Mouse (Mus musculus) kidney, adult 11 months (tissue): ENCODE data around the gene Mrpl44.

ENCODE experiments used
- DNase-seq: peaks from one replicate; pipeline ENCODE4 v3.0.0; 2022

The Mrpl44 gene

DNA sequence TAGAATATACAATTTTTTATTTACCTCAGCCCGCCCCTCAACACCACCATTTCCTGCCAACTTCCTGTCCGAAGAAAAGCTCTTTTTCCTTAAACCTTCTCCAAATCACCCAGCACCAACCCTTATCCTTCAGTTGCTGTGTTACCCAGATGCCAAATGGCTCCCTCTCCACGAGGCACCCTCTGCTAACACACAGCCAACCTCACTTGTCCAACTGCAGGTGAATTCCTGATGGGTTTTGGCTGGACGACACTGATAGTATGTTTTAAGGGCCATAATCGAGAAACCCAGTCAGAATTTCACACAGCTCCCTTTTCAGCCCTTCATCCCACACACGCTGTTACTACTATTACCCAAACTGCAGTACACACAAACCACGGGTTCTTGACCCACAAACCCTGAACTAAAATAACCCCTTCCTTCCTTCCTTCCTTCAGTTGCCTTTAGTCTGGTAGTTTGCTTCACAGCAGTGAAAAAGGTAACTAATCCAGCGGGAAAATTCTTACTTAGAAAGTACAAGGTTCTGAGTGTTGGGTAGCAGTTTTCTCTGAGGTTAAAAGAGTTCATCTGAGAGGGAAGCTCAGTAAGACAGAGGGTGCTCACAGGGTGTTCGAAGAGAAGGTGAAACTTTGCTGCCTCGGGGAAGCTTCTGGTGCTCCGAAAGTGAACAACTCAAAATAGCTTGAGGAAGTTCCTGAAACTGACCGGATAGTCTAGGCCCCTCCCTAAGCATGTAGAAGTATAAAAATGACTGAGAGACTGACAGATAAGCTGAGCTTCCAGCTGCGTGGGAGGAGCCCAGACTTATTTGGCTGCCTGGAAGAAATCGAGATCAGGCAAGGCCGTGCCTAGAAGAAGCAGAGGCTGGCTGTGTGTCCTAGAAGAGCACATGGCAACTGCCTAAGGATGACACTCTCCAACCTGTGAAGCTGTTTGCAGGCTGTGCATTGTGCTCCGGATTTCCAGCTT lies 13.3 kb upstream of the Mrpl44 start:
- DNase-seq: no peak

DNA sequence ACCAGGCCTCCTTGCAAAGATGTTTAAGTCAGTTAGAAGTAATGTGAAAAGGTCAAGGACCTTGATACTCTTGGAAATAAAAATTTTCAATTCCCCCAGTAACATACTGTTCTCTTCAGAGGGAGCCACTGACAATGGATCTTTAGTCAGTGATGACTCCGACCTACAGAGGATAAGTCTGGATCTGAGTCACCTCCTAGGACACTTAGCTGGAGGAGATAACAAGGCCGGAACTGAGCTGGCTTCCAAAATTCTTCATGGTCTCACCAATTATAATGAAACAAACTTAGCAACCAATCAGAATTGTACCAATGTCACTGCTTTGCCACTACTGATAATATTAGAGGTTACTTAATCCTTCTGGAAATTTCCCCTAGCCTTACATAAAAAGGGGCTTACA lies 11.8 kb upstream of the Mrpl44 start:
- DNase-seq: no peak

DNA sequence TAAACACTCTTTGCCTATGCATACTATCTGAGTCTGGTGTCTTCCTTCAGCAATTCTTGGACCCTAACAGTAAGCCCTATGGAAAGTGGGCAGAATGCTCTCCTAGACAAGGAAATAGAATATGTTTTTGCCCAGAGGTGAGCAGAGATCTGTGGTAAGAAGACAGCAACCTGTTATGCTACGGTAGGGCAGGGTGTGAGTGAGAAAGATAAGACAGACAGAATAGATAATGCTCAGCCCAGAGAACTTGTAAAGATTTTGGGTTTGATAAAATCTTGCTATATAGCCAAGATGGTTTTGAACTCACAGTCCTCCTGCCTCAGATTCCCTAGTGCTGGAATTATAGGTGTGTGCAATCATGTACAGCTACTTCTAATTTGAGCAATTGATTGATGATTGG lies 11.3 kb upstream of the Mrpl44 start:
- DNase-seq: no peak

DNA sequence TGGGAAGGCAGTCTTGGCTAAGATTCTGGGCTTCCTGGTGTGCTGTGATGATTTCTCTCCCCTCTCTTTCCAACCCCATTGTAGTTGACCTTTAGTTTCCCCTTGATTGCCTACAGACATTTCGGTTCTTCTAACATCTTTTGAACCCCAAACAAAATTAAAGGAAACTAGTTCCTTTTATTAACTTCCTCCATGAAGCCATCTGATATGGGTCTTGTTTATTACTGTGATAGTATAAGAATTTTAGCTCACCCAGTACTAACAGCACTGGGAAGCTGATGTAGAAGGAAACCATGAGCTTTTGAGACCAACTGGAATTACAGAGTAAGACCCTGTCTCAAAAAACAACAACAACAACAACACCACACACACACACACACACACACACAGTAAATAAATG lies 7.6 kb upstream of the Mrpl44 start:
- DNase-seq: no peak

DNA sequence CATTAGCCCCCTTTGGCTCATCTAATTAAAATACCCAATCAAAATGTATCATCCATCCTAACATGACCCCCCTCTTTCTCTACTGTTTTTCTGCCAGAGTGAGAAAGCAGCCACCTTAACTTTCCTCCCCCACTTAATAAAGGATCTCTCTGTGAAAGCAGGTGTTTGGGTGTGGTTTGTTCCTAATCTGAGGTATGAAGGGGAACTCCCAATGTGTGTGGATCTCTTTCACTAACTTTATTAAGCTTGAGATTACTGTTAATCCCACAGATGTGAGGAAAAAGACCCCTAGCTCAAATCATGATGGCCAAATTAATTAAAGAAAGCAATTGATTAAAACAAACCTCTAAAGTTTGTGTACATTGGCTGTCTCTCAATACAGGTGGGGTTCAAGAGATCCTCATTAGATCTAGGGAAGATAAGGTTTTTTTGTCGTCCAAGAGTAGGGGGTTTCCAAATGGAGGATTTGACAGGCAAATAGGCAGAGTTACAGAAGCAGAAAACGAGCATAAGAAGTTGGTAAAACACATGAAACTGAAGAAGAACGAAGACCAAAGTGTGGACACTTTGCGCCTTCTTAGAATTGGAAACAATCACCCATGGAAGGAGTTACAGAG lies 1.5 kb upstream of the Mrpl44 start:
- no peak for DNase-seq

DNA sequence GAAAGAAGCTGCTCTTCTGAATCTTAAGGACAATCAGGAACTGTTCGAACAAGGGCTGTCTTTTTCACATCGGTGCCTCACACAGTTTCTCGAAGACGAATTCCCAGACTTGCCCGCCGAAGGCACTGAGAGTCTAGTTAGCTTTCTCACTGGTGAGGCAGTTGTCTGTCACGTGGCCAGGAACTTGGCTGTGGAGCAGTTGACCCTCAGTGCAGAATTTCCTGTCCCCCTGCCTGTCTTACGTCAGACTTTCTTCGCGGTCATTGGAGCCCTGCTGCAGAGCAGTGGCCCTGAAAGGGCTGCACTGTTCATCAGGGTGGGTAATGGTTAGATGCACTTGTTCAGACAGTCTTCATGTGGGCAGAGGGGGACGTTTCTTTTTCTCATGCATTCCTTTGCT lies 2.2 kb downstream of the Mrpl44 start:
- no peak for DNase-seq

DNA sequence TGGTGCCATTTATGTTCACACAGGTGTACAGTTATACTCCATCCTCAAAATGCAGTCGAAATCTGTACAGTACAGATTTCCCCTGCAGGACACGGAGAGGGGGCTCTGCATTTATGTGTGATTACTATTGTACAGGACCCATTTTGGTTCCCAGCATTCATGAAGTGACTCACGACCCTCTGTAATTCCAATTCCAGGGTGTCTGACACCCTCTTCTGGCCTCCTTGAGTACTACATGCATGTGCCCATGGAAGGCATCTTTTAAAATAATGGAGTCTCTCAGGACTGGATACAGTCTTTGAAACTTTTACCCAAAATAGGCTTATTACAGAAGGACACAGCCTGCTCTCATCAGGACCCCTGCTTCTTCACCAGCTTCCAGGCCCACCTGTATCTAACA lies 6.6 kb downstream of the Mrpl44 start:
- no peak for DNase-seq

DNA sequence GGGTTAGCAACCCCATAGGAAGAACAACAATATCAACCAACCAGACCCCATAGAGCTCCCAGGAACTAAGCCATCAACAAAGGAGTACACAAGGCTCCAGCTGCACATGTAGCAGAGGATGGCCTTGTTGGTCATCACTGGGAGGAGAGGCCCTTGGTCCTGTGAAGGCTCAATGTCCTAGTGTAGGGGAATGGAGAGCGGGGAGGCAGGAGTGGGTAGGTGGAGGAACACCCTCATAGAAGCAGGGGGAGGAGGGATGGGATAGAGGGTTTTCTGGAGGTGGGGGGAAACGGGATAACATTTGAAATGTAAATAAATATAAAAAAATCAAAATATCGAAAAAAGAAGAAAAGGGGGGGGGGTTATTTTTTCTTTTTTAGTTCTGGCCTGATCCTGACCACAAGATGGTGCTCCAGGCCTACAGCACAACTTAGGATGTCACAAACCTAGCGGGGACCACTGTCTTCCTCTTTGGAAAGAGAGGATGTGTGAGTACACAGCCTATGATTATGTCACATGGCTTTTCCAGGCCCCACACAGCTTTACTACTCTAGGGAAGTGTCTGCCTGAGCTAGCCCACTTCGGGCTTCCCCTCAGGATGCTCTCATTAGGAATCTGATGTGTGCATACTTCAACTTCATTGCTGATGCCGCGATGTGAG lies 10.6 kb downstream of the Mrpl44 start:
- DNase-seq: no peak

DNA sequence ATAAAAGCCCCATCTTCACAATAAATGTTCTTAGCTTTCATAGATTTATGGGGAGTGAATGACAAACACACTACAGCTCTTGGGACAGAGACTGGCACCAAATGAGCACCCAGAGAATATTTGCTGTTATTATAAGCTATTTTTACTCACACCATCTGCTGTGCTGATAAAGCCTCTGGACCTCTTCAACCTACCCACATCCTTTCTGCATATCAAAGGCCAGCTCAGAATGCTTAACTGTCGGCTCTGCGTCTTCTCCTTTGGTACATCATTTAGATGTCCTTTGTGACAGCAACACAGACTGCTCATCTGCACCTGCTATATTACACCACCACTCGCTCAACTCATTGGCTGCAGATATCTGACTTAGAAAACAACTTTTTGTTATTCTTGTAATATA lies 21.3 kb downstream of the Mrpl44 start:
- no peak for DNase-seq

DNA sequence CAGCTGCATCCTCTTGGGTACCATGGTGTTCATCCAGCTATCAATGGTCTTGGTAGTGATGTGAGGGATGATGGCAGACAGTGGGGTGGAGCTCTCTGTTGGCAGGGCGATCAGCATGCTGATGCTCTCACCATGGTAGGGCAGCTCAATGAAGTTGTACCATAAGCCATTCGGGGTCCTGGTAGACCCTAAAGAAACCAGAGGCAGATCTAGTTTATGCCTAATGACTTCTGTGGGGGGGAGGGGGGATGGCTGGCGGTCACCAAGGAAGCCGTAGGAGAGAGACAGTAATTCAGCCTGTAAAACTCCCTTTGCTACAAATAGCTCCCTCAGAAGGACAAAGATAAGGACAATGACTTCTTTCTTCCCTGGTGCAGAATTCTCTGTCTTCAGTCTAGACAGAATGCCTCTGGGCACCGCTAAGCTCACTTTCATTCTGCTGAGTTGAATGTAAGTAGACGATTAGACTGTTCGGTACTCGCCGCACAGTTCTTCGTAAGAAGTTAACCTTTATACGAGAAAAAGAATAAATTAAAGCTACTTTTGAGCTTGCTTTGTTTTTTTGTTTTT lies 27.1 kb downstream of the Mrpl44 start:
- DNase-seq: no peak

DNA sequence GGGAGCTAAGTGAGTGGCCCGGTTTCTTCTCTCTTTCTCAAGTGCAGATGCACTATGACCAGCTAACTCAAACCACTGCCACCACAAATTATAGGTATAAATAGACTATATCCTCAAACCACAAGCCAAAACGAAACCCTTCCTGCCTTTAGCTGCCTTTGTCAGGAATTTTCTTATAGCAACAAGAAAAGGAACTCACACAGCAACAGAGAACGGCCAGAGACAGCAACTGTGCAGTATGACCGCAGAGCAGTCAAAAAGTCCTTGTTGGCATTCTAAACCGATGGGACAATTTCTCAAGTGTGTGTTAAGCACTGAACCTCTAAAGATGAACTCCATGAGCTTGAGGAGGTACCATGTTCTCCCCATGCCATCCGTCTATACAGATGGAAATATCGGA lies 27.8 kb downstream of the Mrpl44 start:
- DNase-seq: no peak

DNA sequence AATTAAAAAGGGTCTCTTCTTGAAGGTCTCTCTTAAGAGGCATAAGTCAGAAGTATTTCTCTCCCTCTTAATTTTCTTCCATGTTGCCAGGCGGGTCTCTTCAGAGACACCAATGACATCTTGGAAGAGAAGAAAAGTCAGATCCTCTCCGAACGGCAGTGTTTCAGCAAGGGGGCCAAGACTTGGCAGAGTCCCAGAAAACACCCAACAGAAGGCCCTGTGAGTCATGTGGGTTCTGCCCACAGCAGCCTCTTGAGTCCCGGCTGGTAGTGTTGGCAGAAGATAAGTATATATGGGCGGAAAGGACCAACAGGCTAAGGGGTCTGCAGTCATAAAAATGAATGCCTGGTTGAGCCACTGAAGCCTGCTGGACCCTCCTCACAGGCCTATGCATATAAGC lies 31.0 kb downstream of the Mrpl44 start:
- no peak for DNase-seq

DNA sequence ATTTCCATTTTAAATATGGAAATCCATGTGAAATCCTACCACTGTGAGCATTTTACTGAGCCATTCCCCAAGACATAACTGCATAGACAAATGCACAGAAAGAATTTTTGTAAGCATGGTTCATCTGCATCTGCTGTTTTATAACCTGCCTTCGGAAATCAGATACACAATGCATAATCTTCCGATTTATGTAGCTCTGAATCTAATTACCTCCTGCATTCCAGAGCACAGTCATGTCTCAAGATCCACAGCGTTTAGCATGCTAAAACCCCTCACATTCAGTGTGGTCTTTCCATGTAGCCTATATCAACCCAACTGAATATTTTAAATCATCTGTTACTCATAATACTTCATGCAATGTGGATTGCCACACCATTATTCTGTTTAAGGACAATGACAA lies 33.6 kb downstream of the Mrpl44 start:
- no peak for DNase-seq

DNA sequence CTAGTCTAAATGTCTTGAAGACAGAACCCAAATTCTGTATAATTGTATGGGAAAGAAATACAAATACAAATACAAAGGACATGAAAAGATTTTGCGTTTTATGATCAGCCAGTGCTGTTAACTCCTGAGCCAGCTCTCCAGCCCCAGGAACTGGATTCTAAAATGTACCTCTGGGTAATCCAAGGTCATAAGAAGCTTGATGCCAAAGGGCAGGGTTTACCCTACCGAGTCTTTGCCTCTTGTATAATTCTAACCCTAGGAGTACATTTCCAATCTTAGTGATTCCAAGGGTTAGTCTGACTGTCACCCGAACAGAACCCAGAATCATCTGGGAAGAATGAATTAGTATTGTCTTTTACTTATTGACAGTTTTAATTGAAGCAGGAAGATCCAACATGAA lies 39.6 kb downstream of the Mrpl44 start:
- no peak for DNase-seq

DNA sequence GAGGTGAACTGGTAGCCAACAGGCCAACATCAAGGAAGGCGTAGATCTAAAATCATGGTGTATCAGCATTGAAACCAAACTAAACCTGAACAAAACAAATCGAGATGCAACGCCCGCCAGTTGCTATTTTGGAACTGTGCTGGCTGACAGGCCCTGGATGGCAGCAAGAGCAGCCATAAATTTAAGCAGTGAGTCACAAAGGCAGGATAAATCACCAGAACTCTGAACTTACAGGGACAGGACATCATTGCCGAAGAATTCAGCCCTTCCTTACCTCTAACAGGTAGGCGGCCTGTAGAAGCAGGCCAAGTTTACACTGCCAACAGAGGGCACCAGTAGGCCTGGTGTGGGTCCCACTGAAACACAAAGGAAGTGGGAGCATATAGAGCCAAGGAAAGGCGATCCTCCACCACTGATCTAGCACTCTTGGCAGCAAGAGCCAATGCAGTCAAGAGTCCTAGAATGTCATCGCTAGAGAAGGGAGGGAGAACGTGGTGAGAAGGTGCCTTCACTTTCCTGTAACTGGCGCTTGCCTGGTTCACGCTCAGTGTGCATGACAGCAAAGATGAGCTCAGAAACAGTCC lies 43.6 kb downstream of the Mrpl44 start:
- no peak for DNase-seq

DNA sequence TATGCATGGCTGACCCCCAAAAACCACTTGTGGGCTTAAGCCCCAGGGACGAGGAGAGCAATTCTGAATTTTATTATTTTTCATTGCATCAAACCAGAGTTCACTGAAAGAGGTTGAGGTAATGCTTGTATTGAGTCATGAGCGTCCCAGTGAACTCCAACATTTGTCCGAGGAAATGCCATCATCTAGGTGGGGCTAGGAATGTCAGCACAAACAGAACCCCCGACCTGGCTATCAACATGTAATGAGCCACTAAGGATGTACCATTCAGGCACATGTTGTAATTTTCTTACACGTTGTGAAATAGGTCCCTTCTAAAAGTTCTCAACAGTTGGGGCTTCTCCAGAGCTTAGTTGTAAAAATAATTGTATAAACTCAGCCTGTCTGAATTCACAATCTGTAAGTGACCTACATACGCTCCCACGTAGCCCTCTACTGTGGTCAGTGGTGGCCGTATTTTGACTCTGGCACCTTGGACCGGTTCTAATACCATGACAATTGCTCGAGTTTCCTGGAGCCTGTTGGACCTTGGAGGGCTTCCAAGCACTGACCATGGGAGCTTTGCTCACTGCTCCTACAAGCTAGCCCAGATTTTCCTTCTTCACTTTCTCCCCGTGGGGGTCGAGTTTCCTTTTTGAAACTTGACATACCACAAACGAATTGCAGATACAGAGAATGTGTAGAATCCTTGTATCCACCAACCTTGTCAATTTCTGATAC lies 47.1 kb downstream of the Mrpl44 start:
- peak; percentile 23 for DNase-seq

DNA sequence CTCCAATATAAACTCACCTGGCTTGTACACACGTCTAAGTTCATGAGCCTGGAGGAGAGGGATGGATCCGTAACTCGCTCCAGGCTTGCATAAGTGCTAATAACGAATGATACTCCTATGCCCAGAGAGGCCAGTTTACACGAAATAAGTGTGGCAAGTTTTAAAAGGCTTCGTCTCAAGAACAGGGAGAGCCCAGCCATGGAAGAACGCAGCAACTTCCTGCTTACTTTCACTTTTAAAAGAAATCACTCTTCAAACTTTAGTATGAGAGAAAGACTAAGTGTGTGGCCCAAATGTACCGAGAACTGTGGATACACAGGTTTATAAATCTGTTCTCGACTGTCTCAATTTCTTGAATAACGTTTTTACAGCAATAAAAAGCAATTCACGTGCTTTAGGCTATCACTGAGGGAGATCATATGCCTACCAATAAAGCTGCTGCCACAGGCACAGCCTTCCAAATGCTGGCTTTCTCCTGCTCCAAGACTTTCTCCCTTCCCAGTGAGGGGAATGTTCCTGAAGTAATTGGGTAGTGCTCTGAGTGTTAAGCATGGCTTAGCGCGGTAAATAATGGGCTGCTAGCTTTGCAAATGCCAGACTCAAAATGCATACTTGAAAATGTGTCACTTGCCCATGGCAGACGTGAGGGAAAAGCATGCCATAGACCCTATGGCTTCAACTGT lies 48.3 kb downstream of the Mrpl44 start:
- no peak for DNase-seq
